Mouse (Mus musculus) gastrocnemius, adult 2 months (tissue): Measurements from ENCODE around the gene Galnt18. TPM values are rescaled to one million over a fixed set of nuclear protein-coding genes. Genes with fewer than 3 reads are reported as not detected.

Experiments used
- DNase-seq: peaks from one replicate; pipeline ENCODE4 v3.0.0; 2022
- H3K27ac ChIP-seq: fragments of 200-600 bp; 2 replicates; pipeline ENCODE4 v1.8.1; 2022; ENCODE audit warnings: mild to moderate bottlenecking
- H3K4me3 ChIP-seq: fragments of 200-600 bp; 2 replicates; pipeline ENCODE4 v1.8.1; 2022; ENCODE audit warnings: mild to moderate bottlenecking, moderate library complexity
- CTCF ChIP-seq: fragments of 200-600 bp; IDR thresholded peaks from 2 replicates; pipeline ENCODE4 v1.8.1; 2022; ENCODE audit warnings: antibody characterized with exemption, mild to moderate bottlenecking, moderate library complexity
- intact Hi-C: fragments of 180-260 bp; cut with DNase I; formaldehyde crosslinking; loops from one replicate; pipeline ENCODE4 v1.15.1; 2025
- total RNA-seq, 2 experiments: library from RNA; stranded (reverse); gene quantifications; 2 replicates each; pipeline ENCODE4 v1.2.3; 2021

The Galnt18 gene
- total RNA-seq, 2 experiments from 2014 or later = 3.1 to 4.4 TPM

DNA sequence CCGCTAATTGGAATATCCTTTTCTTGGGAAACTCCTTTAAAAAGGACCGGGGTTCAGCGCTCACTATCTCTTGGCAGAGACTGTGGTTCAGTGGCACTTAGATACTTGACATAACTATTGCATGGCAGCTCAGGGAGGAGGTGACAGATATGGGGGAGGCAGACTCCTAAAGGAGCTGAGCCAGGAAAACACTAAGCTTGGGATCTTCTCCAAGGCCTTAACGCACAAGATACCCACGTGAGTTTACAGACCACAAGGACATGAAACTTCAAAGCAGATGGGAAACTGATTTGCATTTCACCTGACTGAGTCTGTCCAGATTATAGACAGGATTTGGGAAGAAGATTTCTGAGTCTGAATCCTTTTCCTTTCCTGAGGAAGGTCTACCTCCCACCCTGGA, 141.3 kb downstream of the Galnt18 start:
- intact Hi-C loops = no loop called here
- no peak overlapping the region for H3K27ac ChIP-seq
- no peak for DNase-seq
- TF ChIP-seq CTCF = no peak
- no peak overlapping the region for H3K4me3 ChIP-seq

DNA sequence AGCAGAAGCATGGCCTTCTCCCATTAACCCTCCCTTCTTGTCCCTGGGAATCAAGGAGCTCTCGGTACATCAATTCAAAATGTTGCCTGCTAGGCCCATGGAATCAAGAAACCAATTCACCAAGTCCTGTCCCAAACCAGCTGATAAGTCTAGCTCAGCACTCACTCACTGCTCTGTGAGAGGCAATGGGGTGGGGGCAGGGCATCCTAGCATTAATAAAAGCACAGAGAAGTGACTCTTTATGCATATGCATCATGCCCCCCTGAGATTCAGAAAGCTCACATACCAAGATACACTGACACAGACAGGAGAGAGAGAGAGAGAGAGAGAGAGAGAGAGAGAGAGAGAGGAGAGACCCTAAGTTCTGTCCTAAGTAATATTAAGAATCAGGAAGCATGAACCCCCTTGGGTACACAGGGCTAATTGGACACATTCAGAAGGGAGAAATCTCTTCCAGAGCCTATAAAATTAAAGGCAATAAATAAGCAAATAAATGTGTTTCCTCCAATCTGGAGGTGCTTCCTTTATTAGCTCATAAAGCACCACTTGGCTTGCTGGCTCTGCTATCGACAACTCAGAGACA, 141.8 kb downstream of the Galnt18 start:
- no peak for TF ChIP-seq CTCF
- Histone ChIP-seq H3K4me3 (no peak overlapping the region), H3K27ac (no peak overlapping the region)
- intact Hi-C loops = no loop called here
- DNase-seq = no peak

DNA sequence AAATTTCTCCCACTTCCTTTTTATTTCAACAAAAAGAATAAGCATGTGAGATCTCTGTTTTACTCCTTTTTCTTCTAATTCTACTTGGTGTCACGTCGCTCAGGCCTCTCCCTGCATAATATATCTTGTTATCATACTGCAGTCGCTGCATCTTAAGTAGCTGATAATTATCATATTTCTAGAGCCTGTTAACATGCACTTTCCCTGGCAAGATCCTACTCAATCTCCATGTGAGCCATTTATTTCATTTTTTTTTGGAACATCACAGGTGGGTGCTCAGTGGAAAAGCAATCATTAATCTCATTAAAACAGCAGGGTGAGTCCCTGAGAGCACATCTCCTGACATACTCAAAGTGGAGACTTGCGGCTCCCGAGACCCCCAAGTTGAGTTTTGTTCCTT, 143.3 kb downstream of the Galnt18 start:
- Histone ChIP-seq H3K4me3 (no peak overlapping the region), H3K27ac (no peak overlapping the region)
- intact Hi-C loops = no loop called here
- no peak for DNase-seq
- TF ChIP-seq CTCF = no peak

- Histone ChIP-seq H3K27ac (no peak overlapping the region), H3K4me3 (no peak overlapping the region)
- TF ChIP-seq CTCF = no peak
- intact Hi-C loops = no loop called here
- DNase-seq = no peak
Observed at GRCm38 (mm10) chr7:111631265-111631664, 148.5 kb downstream of the Galnt18 start.

DNA sequence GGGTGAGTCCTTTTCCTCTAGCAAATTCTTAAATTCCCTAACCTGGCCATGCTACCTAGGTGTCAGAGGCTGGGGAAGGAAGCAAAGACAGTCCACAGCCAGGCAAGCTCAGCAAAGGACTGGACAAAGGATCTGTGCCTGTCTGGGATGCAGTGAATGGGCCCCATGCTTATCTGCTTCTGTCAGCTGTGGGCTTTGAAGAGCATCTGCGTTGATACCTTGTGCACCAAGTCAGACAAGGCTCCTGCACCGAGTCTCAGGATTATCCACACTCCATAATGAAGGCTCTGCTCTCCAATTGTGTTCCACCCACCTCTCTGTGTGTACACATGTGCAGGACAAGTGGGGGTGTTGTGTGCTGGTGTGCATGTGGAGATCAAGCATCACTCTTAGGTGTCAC, 153.5 kb downstream of the Galnt18 start:
- no peak for DNase-seq
- Histone ChIP-seq H3K27ac (no peak overlapping the region), H3K4me3 (no peak overlapping the region)
- no peak for TF ChIP-seq CTCF
- intact Hi-C loops = no loop called here

GRCm38 (mm10) chr7:111625736-111626135, 154.0 kb downstream of the Galnt18 start:
- intact Hi-C loops = no loop called here
- DNase-seq = peak; percentile 33
- no peak for TF ChIP-seq CTCF
- no peak overlapping the region for H3K4me3 ChIP-seq
- no peak overlapping the region for H3K27ac ChIP-seq

DNA sequence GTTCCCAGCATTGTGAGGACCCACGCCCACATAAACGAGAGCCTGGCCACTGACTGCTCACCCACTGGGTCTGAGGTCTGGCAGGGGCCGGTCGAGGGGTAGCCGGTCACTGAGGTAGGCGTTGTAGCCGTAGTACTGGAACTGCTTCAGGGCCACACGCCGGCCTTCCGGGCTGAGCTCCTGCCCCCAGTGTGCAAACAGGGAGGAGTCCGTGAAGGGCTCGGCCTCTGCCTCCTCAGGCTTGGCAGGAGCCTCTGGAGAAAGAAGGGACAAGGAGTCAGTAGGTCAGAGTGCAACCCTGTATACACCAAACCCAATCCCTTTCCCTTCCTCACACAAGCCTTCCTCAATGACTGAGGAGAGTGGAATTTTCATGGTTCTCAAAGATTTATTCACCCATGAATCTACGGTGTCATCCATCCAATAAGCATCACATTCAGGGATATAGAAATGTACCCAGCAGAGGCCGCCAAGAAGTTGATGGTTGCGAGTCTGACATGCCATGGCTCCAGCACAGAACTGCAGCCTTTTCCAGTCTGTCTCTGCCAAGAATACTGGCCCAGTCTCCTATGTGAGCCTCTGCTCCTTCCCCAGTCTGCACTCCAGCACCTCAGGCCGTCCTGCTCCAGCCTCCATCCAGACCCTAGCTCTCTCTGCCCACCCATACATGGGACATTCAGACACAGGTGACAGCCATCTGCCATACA, 163.4 kb downstream of the Galnt18 start:
- DNase-seq = peak; percentile 46
- H3K27ac ChIP-seq = no peak overlapping the region
- intact Hi-C loops = no loop called here
- TF ChIP-seq CTCF = no peak
- peak overlapping the region; percentile 21; the same call in 1 of the 2 replicates for H3K4me3 ChIP-seq

DNA sequence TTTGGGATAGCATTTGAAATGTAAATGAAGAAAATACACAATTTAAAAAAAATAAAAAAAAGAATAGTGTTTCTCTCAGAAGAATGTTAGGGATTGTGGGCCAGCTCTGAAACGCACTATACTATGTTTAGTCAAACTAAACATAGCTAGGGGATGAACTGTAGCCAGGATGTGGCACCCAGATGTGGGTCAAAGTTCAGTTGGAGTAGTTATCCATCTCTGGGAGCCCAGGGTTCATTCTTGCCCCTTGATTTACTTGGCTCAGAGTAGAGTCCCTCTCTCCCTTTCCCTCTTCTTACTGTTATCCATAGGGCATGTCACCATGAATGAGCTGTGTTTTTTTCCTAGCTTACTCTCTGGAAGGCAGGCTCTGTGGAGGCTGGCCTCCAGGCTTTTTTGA, 165.3 kb downstream of the Galnt18 start:
- no peak for DNase-seq
- no peak overlapping the region for H3K4me3 ChIP-seq

DNA sequence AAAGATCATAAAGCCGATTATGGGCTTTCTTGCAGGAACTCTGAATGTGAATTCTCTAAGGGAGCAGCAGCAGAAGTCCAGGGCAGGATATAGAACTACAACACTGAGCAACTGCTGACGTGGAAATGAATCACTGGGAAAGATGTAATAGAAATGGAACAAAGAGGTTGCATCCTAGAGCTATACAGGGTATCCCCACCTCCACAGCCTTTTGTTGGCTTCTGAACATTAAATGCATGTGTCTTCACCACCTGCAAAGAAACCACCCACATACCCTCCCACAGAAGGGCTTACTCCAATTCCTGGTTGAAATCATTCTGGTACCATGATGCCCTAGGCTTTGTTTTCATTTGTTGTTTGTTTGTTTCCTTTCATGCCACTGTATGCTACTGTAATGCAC, 172.3 kb downstream of the Galnt18 start:
- no peak for DNase-seq
- TF ChIP-seq CTCF = no peak
- Histone ChIP-seq H3K27ac (no peak overlapping the region), H3K4me3 (no peak overlapping the region)
- intact Hi-C loops = no loop called here

More for the DNA sequence above, 165.3 kb downstream of the Galnt18 start:
- no peak for TF ChIP-seq CTCF
- H3K27ac ChIP-seq = no peak overlapping the region
- intact Hi-C loops = no loop called here

GRCm38 (mm10) chr7:111606091-111606490, 173.7 kb downstream of the Galnt18 start:
- Histone ChIP-seq H3K4me3 (no peak overlapping the region), H3K27ac (no peak overlapping the region)
- intact Hi-C loops = no loop called here
- DNase-seq = no peak
- TF ChIP-seq CTCF = no peak

DNA sequence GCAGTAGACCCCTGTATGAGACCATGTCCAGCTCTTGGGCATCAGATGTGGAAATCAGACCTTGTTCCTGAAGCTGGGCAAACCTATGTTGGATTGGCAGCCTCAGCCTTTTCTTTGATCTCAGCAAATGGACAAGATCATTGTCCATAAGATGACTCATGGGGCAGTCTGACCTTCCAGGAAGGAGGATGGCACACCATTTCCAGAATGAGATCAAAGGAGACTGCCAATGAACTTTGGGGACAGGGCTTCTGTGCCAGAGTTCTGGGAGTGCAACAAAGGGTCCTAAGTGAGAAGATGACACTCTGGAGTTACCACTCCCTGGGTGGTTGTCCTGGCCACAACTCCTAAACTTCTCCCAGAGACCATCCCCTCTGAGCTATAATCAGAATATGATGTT, 174.1 kb downstream of the Galnt18 start:
- DNase-seq = no peak
- Histone ChIP-seq H3K27ac (no peak overlapping the region), H3K4me3 (no peak overlapping the region)
- intact Hi-C loops = no loop called here
- TF ChIP-seq CTCF = no peak

- no peak for TF ChIP-seq CTCF
- no peak for DNase-seq
- Histone ChIP-seq H3K4me3 (no peak overlapping the region), H3K27ac (no peak overlapping the region)
- intact Hi-C loops = no loop called here
Observed at GRCm38 (mm10) chr7:111604578-111605208, 175.1 kb downstream of the Galnt18 start.

DNA sequence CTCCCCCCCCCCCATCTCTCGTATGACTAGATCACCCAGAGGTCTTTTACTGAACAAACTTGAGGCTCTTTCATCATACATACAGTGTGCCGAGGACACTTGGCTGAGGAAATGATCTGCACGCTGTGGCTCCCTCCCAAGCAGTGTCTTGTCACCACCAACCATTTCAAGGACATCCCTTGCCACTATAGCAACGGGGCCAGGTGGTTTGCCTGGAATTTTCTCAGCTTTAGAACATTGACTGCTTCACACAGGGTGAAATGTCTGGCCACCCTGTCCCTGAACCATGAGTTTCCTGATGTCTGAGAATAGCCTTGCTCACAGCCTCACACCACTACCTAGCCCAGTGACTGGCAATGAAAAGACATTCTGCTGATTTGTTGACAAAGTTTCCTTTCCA, 176.6 kb downstream of the Galnt18 start:
- no peak for TF ChIP-seq CTCF
- intact Hi-C loops = no loop called here
- no peak overlapping the region for H3K27ac ChIP-seq
- no peak overlapping the region for H3K4me3 ChIP-seq
- DNase-seq = no peak
